In genomic region chr17:46123953-46124700, GRCm38 (mm10) we compare ENCODE assay signal across 28 mouse cellular contexts. TPM values are rescaled to one million over a fixed set of nuclear protein-coding genes. Genes with fewer than 3 reads are reported as not detected.
DNase-seq lines count a peak whose midpoint lies in the region; ATAC-seq and TF ChIP-seq lines count a peak whose summit lies in the region.
"Had no signal": no experiment of that assay in that cellular context is flagged by ENCODE, and none has a peak within 500 bp of the region (broad histone marks: within the 10 kb centered on the region; RNA-seq: fewer than 3 reads in every experiment).

No protein-coding gene starts in this region.

- no peak for TF ChIP-seq POLR2A in liver, adult 2 months (IDR thresholded peaks at IDR 0.05; ENCODE audit: extremely low read depth, insufficient read depth, low read length)
- TF ChIP-seq POLR2A in thymus, adult 2 months (IDR thresholded peaks at IDR 0.05; ENCODE audit: control insufficient read depth, extremely low read depth, insufficient read depth, low read length, poor library complexity): no peak

- H3K36me3 ChIP-seq in liver, adult 2 months (ENCODE audit: control insufficient read depth, insufficient read depth, low read length): peaks cover 13% of the 10 kb centered on the region; the same call in 1 of the 2 replicates
- peaks cover 91% of the 10 kb centered on the region for H3K36me3 ChIP-seq in liver, embryonic 12.5 days
- H3K36me3 ChIP-seq in heart, embryonic 16.5 days (ENCODE audit: control insufficient read depth, insufficient read depth): peaks cover 39% of the 10 kb centered on the region
- H3K36me3 ChIP-seq in thymus, adult 2 months (ENCODE audit: control insufficient read depth, insufficient read depth, low read length): peaks cover 49% of the 10 kb centered on the region

- H3K4me3 ChIP-seq in gastrocnemius, adult 2 months: peak overlapping the region; percentile 50
- no peak overlapping the region for H3K4me3 ChIP-seq in liver, adult 2 months (ENCODE audit: insufficient read depth, low read depth, low read length)
- H3K4me3 ChIP-seq in liver, embryonic 12.5 days: no peak overlapping the region
- no peak overlapping the region for H3K4me3 ChIP-seq in heart, embryonic 16.5 days (ENCODE audit: low read length)
- H3K4me3 ChIP-seq in thymus, adult 2 months (ENCODE audit: control insufficient read depth, insufficient read depth, low read length): no peak overlapping the region
- H3K4me3 ChIP-seq: embryonic facial prominence, embryonic 13.5 days; forebrain, embryonic 15.5 days; hindbrain, embryonic 13.5 days; intestine, embryonic 15.5 days; limb, embryonic 13.5 days; liver, embryonic 15.5 days; midbrain, embryonic 12.5 days had no signal

- H3K27me3 ChIP-seq in liver, adult 2 months (ENCODE audit: control insufficient read depth, insufficient read depth, low read length): no peaks in the 10 kb centered on the region
- no peaks in the 10 kb centered on the region for H3K27me3 ChIP-seq in liver, embryonic 12.5 days (replicated peaks)
- no peaks in the 10 kb centered on the region for H3K27me3 ChIP-seq in heart, embryonic 16.5 days (ENCODE audit: control insufficient read depth, insufficient read depth, low read length)
- no peaks in the 10 kb centered on the region for H3K27me3 ChIP-seq in thymus, adult 2 months (ENCODE audit: control insufficient read depth, insufficient read depth, low read length)
- H3K27me3 ChIP-seq: embryonic facial prominence, embryonic 13.5 days; forebrain, embryonic 15.5 days; hindbrain, embryonic 13.5 days; intestine, embryonic 15.5 days; limb, embryonic 13.5 days; liver, embryonic 15.5 days; midbrain, embryonic 12.5 days; Patski had no signal

- peak overlapping the region; percentile 92 for H3K27ac ChIP-seq in gastrocnemius, adult 2 months
- peak overlapping the region; percentile 79 for H3K27ac ChIP-seq in liver, adult 2 months (replicated peaks; ENCODE audit: insufficient read depth, low read depth, low read length)
- H3K27ac ChIP-seq in liver, embryonic 12.5 days: no peak overlapping the region
- H3K27ac ChIP-seq in heart, embryonic 16.5 days (ENCODE audit: low read length): peak overlapping the region; percentile 59
- H3K27ac ChIP-seq in thymus, adult 2 months (ENCODE audit: control insufficient read depth, insufficient read depth, low read length): no peak overlapping the region
- H3K27ac ChIP-seq: embryonic facial prominence, embryonic 13.5 days; forebrain, embryonic 15.5 days; hindbrain, embryonic 13.5 days; intestine, embryonic 15.5 days; limb, embryonic 13.5 days; liver, embryonic 15.5 days; midbrain, embryonic 12.5 days had no signal

- H3K4me1 ChIP-seq in liver, adult 2 months (ENCODE audit: control insufficient read depth, insufficient read depth, low read length): peaks cover 6% of the 10 kb centered on the region; the same call in 1 of the 2 replicates
- H3K4me1 ChIP-seq in liver, embryonic 12.5 days: no peaks in the 10 kb centered on the region
- H3K4me1 ChIP-seq in heart, embryonic 16.5 days (ENCODE audit: control insufficient read depth, insufficient read depth, low read length): peaks cover 3% of the 10 kb centered on the region
- no peaks in the 10 kb centered on the region for H3K4me1 ChIP-seq in thymus, adult 2 months (replicated peaks; ENCODE audit: control insufficient read depth, insufficient read depth, low read length)
- H3K4me1 ChIP-seq: embryonic facial prominence, embryonic 13.5 days; forebrain, embryonic 15.5 days; hindbrain, embryonic 13.5 days; intestine, embryonic 15.5 days; limb, embryonic 13.5 days; liver, embryonic 15.5 days; midbrain, embryonic 12.5 days had no signal

- peak overlapping the region; percentile 31; the same call in 1 of the 2 replicates for H3K9ac ChIP-seq in liver, adult 2 months (ENCODE audit: low read depth, low read length)
- no peak overlapping the region for H3K9ac ChIP-seq in liver, embryonic 12.5 days
- no peak overlapping the region for H3K9ac ChIP-seq in heart, embryonic 16.5 days (ENCODE audit: low read length)
- H3K9ac ChIP-seq: embryonic facial prominence, embryonic 13.5 days; forebrain, embryonic 15.5 days; hindbrain, embryonic 13.5 days; intestine, embryonic 15.5 days; limb, embryonic 13.5 days; liver, embryonic 15.5 days; midbrain, embryonic 12.5 days had no signal

- peak; percentile 30; the same call in 1 of the 2 replicates for TF ChIP-seq CTCF in gastrocnemius, adult 2 months (IDR thresholded peaks at IDR 0.05)
- TF ChIP-seq CTCF in liver, adult 2 months (IDR thresholded peaks at IDR 0.05; ENCODE audit: low read depth, low read length): peak; percentile 40
- TF ChIP-seq CTCF in thymus, adult 2 months (IDR thresholded peaks at IDR 0.05; ENCODE audit: borderline replicate concordance, control insufficient read depth, extremely low read depth, insufficient read depth, low read length, poor library complexity): no peak

- WGBS in liver, adult 2 months: 37% methylated on average over 12 of the region's 12 CpGs
- WGBS in liver, embryonic 12.5 days (ENCODE audit: insufficient replicate concordance): 83% methylated on average over 12 of the region's 12 CpGs
- 64% methylated on average over 12 of the region's 12 CpGs for WGBS in heart, embryonic 16.5 days
- 94% methylated on average over 12 of the region's 12 CpGs for WGBS in thymus, adult 2 months

- no peak for ATAC-seq in liver, embryonic 12.5 days
- peak; percentile 33; the same call in 1 of the 2 replicates for ATAC-seq in heart, embryonic 16.5 days (replicated peaks; ENCODE audit: extremely low read depth, insufficient read depth, low FRiP score)
- ATAC-seq: activated CD4-positive, CD25-positive, alpha-beta regulatory T cell, adult 4 months; CD4-positive, CD25-positive, alpha-beta regulatory T cell, adult 4 months; forebrain, embryonic 15.5 days; intestine, embryonic 15.5 days; Patski had no signal

- intact Hi-C loops in gastrocnemius, adult 2 months (cut with DNase I): loop anchor here (10.0 kb wide), 1 partner anchor 309 kb away; no protein-coding TSS in a partner anchor
- intact Hi-C loops in gastrocnemius, postnatal 36 days (cut with DNase I): no loop called here

- peak; percentile 85 for DNase-seq in gastrocnemius, adult 2 months
- no peak for DNase-seq in gastrocnemius, postnatal 36 days
- DNase-seq in liver, adult 2 months (ENCODE audit: extremely low read depth, low read depth, low spot score): peak; percentile 88
- DNase-seq in thymus, adult 2 months: no peak
- DNase-seq in frontal cortex, adult 2 months (ENCODE audit: extremely low spot score in 1 of 2, low spot score in 1 of 2): no peak
- no peak for DNase-seq in spleen, postnatal 10 days (ENCODE audit: low spot score in 2 of 2)
- DNase-seq: adrenal gland, postnatal 25 days; cerebellum, adult 11-12 months; cerebellum, postnatal 14 days; layer of hippocampus, postnatal 36 days; lung, postnatal 10 days; retina, postnatal 1 day; right cerebral cortex, postnatal 4 days; thymus, postnatal 4 days had no signal

- H3K79me2 ChIP-seq in liver, adult 2 months (ENCODE audit: control insufficient read depth, insufficient read depth, low read length): no peaks in the 10 kb centered on the region

- no peak overlapping the region for H3K4me2 ChIP-seq in liver, embryonic 12.5 days
- H3K4me2 ChIP-seq in heart, embryonic 16.5 days (ENCODE audit: low read depth, low read length): no peak overlapping the region
- H3K4me2 ChIP-seq: embryonic facial prominence, embryonic 13.5 days; forebrain, embryonic 15.5 days; hindbrain, embryonic 13.5 days; intestine, embryonic 15.5 days; limb, embryonic 13.5 days; liver, embryonic 15.5 days; midbrain, embryonic 12.5 days had no signal

- H3K9me3 ChIP-seq in liver, embryonic 12.5 days (replicated peaks): no peaks in the 10 kb centered on the region
- H3K9me3 ChIP-seq in heart, embryonic 16.5 days (replicated peaks; ENCODE audit: control insufficient read depth, low read length): no peaks in the 10 kb centered on the region
- H3K9me3 ChIP-seq: embryonic facial prominence, embryonic 13.5 days; forebrain, embryonic 15.5 days; hindbrain, embryonic 13.5 days; intestine, embryonic 15.5 days; limb, embryonic 13.5 days; liver, embryonic 15.5 days; midbrain, embryonic 12.5 days had no signal

RNA-seq across cellular contexts. Expression of gene Mrps18a, which starts 13.3 kb away (rescaled TPM):
- 100 to 1,000 TPM in 1 of 2 experiments, 10 to 100 TPM in 1; 84.2 to 104 TPM for total RNA-seq in gastrocnemius, adult 2 months (2021)
- 10 to 100 TPM; 78.0 to 84.1 TPM for total RNA-seq in gastrocnemius, postnatal 36 days (2021)
- 33.3 and 38.3 TPM in 2 replicates for total RNA-seq in liver, adult 2 months (2014; rRNA removed)
- 44.6 and 54.8 TPM in 2 replicates for polyA plus RNA-seq in liver, adult 2 months (2012; rRNA removed)
- polyA plus RNA-seq in liver, embryonic 12.5 days (2016; fragmentation: Nextera tagmentation; extraction: Ambion mirVana): 107 and 110 TPM in 2 replicates
- 129 and 137 TPM in 2 replicates for polyA plus RNA-seq in heart, embryonic 16.5 days (2015; fragmentation: Nextera tagmentation; extraction: Ambion mirVana)
- 56.4 and 57.6 TPM in 2 replicates for polyA plus RNA-seq in thymus, adult 2 months (2012; rRNA removed)
- polyA plus RNA-seq in frontal cortex, adult 2 months (2012; rRNA removed): 94.8 and 106 TPM in 2 replicates

RNA-seq across cellular contexts. Expression of gene Rsph9, which starts 19.9 kb away (rescaled TPM):
- under 1 TPM; 0.47 to 0.61 TPM for total RNA-seq in gastrocnemius, adult 2 months (2021)
- under 1 TPM; 0.28 to 0.54 TPM for total RNA-seq in gastrocnemius, postnatal 36 days (2021)
- total RNA-seq in liver, adult 2 months (2014; rRNA removed): 0.83 and 1.3 TPM in 2 replicates
- polyA plus RNA-seq in liver, adult 2 months (2012; rRNA removed): 0.85 and 0.93 TPM in 2 replicates
- 0.72 and 1.5 TPM in 2 replicates for polyA plus RNA-seq in liver, embryonic 12.5 days (2016; fragmentation: Nextera tagmentation; extraction: Ambion mirVana)
- 6.9 and 8.0 TPM in 2 replicates for polyA plus RNA-seq in heart, embryonic 16.5 days (2015; fragmentation: Nextera tagmentation; extraction: Ambion mirVana)
- 1.2 and 2.6 TPM in 2 replicates for polyA plus RNA-seq in thymus, adult 2 months (2012; rRNA removed)
- 29.9 and 37.9 TPM in 2 replicates for polyA plus RNA-seq in frontal cortex, adult 2 months (2012; rRNA removed)
- total RNA-seq: megakaryocyte progenitor cell, adult 5-6 weeks; monocyte, adult 5-6 weeks had no signal

RNA-seq across cellular contexts. Expression of gene Mad2l1bp, which starts 29.2 kb away (rescaled TPM):
- 10 to 100 TPM; 20.8 to 25.1 TPM for total RNA-seq in gastrocnemius, adult 2 months (2021)
- 10 to 100 TPM; 17.1 to 19.8 TPM for total RNA-seq in gastrocnemius, postnatal 36 days (2021)
- 3.7 and 5.5 TPM in 2 replicates for total RNA-seq in liver, adult 2 months (2014; rRNA removed)
- 9.9 and 12.9 TPM in 2 replicates for polyA plus RNA-seq in liver, adult 2 months (2012; rRNA removed)
- 44.1 and 46.7 TPM in 2 replicates for polyA plus RNA-seq in liver, embryonic 12.5 days (2016; fragmentation: Nextera tagmentation; extraction: Ambion mirVana)
- 32.7 and 39.4 TPM in 2 replicates for polyA plus RNA-seq in heart, embryonic 16.5 days (2015; fragmentation: Nextera tagmentation; extraction: Ambion mirVana)
- 40.9 and 43.2 TPM in 2 replicates for polyA plus RNA-seq in thymus, adult 2 months (2012; rRNA removed)
- polyA plus RNA-seq in frontal cortex, adult 2 months (2012; rRNA removed): 14.2 and 14.8 TPM in 2 replicates

RNA-seq across cellular contexts. Expression of gene Gtpbp2, which starts 36.7 kb away (rescaled TPM):
- 10 to 100 TPM; 52.7 to 55.2 TPM for total RNA-seq in gastrocnemius, adult 2 months (2021)
- total RNA-seq in gastrocnemius, postnatal 36 days (2021): 10 to 100 TPM; 51.3 to 55.1 TPM
- 25.3 and 26.4 TPM in 2 replicates for total RNA-seq in liver, adult 2 months (2014; rRNA removed)
- 35.8 and 63.0 TPM in 2 replicates for polyA plus RNA-seq in liver, adult 2 months (2012; rRNA removed)
- polyA plus RNA-seq in liver, embryonic 12.5 days (2016; fragmentation: Nextera tagmentation; extraction: Ambion mirVana): 32.6 and 33.7 TPM in 2 replicates
- polyA plus RNA-seq in heart, embryonic 16.5 days (2015; fragmentation: Nextera tagmentation; extraction: Ambion mirVana): 36.9 and 42.6 TPM in 2 replicates
- polyA plus RNA-seq in thymus, adult 2 months (2012; rRNA removed): 280 and 339 TPM in 2 replicates
- polyA plus RNA-seq in frontal cortex, adult 2 months (2012; rRNA removed): 151 and 168 TPM in 2 replicates

Comparison
In these comparisons a context has a peak if more than half of its experiments do, and no peak if none do; other contexts are left out.
1. DNase-seq: peak in gastrocnemius, adult 2 months (single experiment) and liver, adult 2 months (single experiment); none in gastrocnemius, postnatal 36 days (0 of 2), thymus, adult 2 months (single experiment), frontal cortex, adult 2 months (0 of 2) and spleen, postnatal 10 days (0 of 2).
2. H3K27ac ChIP-seq: peak in gastrocnemius, adult 2 months (single experiment), liver, adult 2 months (single experiment) and heart, embryonic 16.5 days (single experiment); none in liver, embryonic 12.5 days (single experiment) and thymus, adult 2 months (single experiment).